Mouse (Mus musculus) left cerebral cortex, postnatal 25 days (tissue): ENCODE measurements at regions not wholly inside any gene's neighbourhood (a gene's known extent, or its start where the extent isn't known, plus 50 kb on each side); places are given as distances from the start of the nearest gene placed in this dataset.

Source experiments
- DNase-seq, 2 experiments: peaks; one replicate each; pipeline ENCODE4 v3.0.0; 2022; ENCODE audit warnings: low spot score in 2 of 2, mixed read lengths in 1 of 2
- intact Hi-C: fragments of 180-260 bp; cut with DNase I; formaldehyde crosslinking; loops from one replicate; pipeline ENCODE4 v1.15.1; 2025

DNA sequence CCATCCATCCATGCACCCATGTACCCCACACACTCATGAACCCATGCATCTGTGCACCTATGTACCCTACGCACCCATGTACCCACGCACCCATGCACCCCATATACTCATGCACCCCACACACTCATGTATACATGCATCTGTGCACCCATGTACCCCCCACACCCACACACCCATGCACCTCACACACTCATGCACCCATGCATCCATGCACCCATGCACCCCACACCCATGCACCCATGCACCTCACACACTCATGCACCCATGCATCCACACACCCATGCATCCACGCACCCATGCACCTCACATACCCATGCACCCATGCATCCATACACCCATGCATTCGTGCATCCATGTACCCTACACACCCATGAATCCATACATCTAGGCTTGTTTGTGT lies 63.6 kb downstream of the 4930564D02Rik start:
- no peak for DNase-seq
- intact Hi-C loops, result no loop called here

DNA sequence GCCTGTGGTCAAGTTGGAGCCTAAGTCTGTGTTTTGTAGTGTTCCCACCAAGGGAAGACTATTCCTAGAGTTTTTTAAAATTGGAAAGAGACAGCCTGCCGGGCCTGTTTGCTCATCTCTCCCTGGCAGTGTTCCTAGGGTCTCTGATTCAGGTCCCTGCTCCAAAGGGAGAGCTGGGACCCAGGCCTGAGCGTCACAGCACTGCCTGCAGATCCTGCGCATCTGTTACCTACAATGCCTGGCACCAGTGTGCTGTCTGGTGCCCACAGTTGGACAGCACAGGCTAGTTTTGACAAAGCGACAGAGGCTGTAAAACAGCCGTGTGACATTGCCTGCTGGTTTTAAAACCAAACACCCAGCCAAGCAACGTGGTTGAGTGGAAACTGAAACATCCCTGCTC lies 64.4 kb downstream of the 4930564D02Rik start:
- DNase-seq, result no peak
- intact Hi-C loops, result no loop called here

DNA sequence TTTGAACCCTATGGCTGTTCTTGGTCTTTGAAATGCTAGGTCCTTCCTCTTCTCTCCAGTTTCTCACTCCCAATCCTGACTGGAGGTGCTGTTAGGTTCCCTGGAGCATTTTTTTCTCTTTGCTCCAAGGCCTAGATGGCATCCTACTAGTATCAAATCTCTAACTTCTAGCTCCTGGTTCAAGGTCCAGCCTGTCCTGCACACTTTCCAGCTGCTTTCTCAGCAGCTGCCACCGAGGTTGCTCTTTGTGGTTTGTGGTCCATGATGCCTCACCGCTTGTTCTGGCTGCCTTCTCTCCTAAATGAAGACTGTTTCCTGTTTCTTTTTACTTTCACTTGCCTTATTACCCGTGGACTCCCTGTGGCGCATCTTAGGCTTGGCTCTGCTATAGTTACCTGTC lies 66.4 kb downstream of the 4930564D02Rik start:
- intact Hi-C loops, result no loop called here

DNA sequence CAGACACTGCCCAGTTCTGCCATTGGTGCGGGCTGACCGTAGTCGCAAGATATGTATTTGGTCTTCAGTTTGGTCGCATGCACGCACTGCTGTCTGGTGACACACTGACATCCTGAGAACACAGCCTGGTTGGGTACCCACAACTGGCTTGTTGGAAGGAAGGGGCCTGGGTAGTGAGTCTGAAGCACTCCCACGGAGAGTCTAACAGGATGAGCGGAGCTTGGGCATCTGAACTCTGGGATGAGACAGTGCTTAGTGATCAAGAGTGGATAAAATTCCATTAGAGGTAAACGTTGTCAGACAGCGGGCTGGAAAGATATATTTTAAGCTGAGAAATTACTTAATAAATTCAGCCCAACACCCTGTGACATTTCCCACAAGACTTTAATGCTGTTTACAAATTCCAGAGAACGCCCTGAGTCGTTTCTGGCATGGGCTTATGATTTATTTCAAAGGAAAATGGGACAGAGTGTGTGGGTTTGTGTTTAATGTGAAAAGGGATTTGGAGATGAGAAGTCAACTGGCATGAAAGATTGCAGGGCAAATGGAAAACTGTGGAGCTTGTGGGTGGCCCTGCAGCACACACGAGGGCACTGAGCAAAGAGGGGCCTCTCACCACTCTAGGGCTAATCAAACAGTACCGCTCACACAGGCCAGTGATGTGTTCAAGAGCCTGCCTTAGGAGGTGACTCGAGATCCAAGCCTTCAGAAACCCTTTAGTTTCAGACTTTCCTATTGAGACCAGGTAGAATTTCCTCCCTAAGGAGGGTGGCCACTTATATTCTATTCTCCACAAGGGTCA lies 74.7 kb downstream of the 4930564D02Rik start:
- intact Hi-C loops, result no loop called here
- no peak for DNase-seq

More for the DNA sequence above, 66.4 kb downstream of the 4930564D02Rik start:
- no peak for DNase-seq

DNA sequence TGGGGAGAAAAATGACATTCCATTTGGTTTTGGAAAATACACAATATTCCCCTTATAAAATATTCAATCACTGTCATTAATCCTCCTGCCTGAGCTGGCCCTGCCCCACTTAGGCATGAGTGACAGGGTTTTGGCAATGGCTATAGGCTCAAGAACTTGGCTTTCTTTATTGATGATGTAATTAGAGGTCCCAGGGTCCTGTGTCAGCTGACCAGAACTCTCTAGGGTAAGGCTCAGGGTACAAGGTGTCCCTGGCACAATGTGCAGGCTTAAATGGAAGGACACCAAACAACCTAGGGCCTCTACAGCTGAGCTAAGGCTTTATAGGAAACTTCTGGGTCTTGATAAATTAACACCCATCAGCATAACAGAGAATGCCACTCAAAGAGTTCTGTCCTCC lies 76.0 kb downstream of the 4930564D02Rik start:
- no peak for DNase-seq
- intact Hi-C loops, result no loop called here

DNA sequence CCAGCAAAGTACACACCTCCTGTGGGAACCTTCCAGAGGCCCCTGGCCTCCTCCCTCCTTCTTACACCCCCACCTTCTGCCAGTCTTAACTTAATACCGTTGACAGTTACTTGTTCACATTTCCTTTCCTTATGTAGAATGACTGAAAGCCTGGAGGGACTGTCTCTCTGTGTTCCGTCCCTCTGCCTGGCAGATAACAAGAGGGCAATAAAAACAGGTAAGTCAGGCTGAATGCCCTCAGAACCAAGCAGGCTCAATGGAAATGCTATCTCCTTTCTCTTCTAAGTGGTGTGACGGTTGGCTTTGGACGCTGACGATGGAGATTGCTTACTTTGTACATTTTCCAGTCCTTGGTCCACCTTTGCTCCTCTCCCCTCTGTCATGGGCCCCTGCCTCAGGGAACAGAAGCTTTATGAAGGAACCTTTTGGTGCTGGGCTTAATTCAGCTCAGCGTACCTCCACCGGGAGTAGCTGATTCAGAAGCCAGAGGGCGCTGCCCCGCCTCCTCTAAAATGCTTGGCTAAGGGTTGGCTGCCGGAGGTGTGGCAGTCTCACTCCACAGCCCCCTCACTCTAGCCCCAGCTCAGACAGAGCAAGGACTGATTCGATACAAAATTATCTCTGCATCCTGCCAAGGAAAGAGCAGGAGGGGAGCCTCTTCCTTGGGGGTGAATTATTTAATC lies 85.0 kb downstream of the 4930564D02Rik start:
- peak; percentile 51 to 56 for DNase-seq
- intact Hi-C loops, result loop anchor here (5.0 kb wide), 1 partner anchor 301 kb away; the partner anchor contains the start of gene Kcnd3

DNA sequence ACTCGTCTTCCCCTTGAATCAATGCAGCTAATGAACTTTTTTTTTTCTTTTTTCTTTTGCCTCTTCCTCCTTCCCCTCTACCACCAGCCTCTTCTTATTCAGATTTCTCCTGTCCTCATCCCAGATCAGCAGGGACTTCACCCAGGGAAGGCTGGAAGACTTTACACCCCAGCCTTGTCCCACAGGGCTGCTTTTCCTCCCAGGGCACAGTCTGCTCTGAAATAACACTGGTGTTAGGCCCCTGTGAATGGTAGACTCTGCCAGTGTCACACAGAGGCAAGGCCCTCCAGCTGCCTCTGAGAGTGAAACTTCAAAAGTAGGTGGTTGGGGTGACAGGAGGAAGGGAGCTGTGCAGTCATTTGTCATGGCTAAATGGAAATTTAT lies 85.5 kb downstream of the 4930564D02Rik start:
- DNase-seq, result no peak
- intact Hi-C loops, result loop anchor here (5.0 kb wide), 1 partner anchor 300 kb away; the partner anchor contains the start of gene Kcnd3

DNA sequence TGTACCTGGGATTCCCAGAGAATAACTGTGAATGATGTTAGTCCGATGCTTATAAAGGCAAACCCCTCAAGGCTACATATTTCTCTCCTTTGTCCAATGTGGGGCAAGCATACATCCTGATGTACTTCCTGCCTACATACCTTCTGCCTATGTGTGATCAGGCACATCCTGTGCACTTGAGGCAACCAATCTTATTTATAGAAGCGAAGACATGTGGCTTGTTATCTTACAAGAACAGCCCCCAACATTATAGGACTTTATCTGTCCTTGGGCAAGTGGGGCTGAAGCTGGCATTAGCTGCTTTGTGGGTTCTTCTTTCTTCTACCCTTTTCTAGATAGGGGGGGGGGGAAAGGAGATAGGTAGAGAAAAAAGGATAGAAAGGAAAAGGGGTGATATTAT lies 91.7 kb downstream of the 4930564D02Rik start:
- intact Hi-C loops, result no loop called here
- peak in 1 of 2 experiments; percentile 70 for DNase-seq

DNA sequence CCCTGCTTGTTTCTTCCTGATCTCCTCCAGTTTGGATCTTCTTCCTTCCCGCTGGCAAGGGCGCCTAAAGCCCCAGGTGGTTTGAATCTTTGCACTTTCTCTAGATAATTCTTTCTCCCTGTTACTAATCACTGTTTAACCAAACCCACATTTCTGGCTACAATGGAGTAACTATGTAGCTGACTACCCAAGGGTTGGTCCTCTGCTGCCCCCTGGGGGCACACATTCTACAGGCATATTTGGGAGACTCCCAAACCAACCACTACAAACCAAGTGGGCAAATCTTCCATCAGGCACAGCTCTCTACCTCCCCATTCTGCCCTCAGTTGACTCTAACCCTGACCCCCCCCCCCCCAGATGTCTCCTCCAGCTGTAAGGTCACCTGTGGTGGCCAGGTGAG lies 98.7 kb downstream of the 4930564D02Rik start:
- intact Hi-C loops, result no loop called here
- DNase-seq, result peak; percentile 45 to 63

DNA sequence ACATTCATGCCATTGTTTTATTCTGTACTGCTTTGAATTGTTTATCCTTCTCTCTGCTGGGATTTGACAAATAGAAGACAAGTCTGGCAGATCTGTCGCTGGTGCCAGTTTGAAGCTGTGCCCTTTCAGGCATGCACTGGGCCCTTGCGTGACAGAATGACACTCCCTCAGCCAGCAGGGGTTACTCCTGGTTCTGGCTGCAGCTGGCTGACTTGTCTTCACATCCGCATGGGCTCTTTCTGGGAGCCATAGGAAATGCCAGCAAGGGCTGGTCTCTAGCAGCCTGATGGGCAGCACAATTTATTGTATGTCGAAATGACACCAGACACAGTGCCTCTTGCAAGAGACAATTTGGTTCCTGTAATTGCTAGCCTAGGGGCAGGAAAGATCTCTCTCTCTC lies 102.5 kb downstream of the 4930564D02Rik start:
- no peak for DNase-seq
- intact Hi-C loops, result no loop called here

DNA sequence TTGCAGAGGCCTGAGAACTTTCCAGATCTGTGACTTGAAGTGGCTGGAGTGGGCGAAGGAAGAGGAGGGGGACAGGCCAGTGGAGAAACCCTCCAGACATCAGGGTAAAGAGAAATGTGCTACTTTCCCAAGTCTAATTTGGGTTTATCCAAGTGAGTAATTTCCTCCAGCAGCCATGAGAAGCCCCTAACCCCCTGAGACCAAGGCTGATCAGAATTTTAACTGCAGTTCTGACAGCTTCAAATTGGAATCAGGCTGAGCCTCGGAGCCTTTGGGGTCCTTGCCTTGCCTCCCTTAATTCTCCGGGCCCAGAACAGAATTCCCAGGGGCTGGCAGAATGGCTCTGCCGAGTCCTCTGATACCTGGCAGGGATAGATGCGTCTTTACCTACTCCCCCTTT lies 104.9 kb downstream of the 4930564D02Rik start:
- no peak for DNase-seq
- intact Hi-C loops, result no loop called here

DNA sequence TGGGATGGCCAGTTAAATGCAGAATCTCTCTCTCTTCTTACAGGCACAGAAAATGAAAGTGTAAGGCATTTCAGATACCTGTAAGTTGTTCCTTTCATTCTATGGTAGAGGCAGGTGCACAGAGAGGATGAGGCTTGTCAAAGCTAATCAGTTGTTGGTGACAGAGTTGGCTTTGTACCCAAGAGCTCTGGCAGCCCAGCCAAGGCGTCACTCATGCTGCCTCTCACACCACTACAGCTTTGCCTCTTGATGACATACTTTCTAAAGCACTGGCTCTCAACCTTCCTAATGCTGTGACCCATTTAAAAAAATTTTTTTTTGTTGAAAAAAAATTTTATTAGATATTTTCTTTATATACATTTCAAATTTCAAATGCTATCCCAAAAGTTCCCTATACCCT lies 105.4 kb downstream of the 4930564D02Rik start:
- intact Hi-C loops, result no loop called here
- no peak for DNase-seq

DNA sequence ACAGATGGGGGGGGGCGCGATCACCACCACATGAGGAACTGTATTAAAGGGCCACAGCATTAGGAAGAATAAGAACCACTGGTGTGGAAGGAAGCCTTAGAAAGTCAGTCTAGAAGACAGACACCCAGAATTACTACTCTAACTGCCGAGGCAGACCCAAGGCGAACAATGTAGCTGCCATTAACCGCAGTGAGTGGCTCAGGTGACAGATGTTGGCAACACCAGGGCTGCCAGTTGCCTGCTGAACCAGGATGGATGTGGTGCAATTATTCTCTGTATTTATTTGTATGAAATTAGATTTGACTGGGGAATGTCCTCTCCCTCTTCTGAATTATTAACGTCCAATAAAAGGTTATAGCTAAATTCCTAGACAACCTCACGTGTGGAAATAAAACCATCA lies 124.7 kb downstream of the 4930564D02Rik start:
- DNase-seq, result no peak
- intact Hi-C loops, result no loop called here

DNA sequence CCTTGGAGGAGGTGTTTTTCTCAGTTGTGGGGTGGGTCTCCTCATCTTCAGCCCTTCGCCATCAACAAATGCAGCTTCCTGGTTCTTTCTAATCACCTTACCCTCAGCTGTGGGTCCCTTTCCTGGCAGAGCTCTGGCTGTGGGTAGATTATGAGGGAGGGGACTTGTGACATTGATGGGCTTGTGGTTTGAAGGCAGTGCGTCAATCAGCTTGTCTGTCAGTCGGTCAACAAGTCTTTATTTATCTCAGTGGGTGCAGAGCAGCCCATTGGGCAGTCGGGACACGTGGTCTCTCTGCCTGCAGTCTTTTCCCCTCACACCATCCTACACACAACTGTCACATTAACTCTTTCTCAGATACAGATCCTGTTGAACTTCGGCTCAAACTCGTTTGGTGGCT lies 125.2 kb downstream of the 4930564D02Rik start:
- intact Hi-C loops, result no loop called here
- peak in 1 of 2 experiments; percentile 54 for DNase-seq

DNA sequence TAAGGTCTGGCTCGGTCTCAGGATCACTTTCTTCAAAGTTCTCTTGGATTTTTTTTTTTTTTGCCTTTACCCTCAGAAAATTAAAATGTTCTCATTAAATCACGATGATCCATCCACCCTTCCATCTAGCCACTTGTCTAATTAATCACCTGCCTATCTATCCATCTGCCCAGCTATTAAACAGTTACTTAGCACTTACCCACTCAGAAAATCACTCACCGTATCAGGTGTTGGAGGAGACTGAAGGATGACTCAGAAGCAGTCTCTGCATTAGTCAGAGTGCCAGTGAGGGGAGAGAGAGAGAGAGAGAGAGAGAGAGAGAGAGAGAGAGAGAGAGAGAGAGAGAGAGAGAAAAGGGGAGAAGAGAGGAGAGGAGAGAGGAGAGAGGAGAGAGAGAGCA lies 134.1 kb downstream of the 4930564D02Rik start:
- intact Hi-C loops, result no loop called here
- DNase-seq, result no peak

DNA sequence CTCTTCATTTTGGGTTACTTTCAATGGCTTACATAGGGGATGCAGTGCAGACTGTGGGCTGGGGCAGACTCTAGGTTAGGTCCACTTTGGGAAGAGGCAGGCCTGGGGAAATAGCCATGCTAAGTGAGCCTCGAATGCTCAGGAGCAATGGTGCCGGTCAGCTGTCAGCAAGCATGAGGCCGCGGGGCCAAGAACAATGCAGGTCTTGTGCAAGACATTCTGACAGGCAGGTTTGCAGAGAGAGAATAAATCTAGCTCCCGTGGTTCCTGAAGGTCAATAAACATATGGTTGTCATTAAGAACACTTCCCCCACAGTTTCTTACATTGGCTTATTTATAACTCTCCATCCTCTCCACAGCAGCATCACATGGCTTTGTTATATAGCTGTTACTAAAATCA lies 142.5 kb downstream of the 4930564D02Rik start:
- no peak for DNase-seq

DNA sequence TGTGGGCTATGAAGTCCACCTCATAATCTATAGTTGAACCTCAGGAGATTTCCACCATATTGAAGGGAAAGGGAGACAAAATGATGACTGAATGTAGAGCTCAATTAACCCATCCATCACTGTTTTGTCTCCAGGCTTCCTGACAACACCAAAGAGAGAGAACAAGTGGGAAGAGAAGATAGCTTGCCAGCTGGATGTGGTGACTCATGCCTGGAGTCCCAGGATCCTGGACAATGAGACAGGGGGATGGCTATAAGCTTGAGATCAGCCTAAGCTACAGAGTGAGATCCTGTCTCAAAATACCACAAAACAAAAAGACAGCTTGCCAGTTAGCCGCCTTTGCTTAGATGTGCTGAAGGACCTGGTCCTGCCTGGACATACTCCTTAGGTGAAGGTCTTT lies 144.4 kb downstream of the 4930564D02Rik start:
- DNase-seq, result peak in 1 of 2 experiments; percentile 76
- intact Hi-C loops, result no loop called here

More for the DNA sequence above, 142.5 kb downstream of the 4930564D02Rik start:
- intact Hi-C loops, result no loop called here

DNA sequence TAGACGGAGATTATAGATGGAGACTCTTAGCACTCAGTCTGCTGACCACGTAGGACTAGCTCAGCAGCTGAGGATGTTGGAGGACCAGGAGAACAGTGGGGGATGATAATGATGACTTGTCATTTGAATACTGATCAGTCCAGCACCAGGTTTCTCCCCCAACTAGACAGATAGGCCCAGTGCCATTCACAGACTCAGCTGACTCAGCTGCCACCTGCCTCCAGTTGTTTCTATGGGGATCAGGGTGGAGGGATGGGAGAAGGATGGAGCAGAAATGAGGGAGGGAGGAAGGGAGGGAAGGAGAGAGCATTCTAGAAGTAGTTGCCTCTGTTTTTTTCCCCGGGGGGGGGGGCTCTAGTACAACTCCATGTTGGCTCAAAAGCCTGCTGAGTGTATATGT lies 145.1 kb downstream of the 4930564D02Rik start:
- intact Hi-C loops, result no loop called here
- DNase-seq, result peak in 1 of 2 experiments; percentile 30

DNA sequence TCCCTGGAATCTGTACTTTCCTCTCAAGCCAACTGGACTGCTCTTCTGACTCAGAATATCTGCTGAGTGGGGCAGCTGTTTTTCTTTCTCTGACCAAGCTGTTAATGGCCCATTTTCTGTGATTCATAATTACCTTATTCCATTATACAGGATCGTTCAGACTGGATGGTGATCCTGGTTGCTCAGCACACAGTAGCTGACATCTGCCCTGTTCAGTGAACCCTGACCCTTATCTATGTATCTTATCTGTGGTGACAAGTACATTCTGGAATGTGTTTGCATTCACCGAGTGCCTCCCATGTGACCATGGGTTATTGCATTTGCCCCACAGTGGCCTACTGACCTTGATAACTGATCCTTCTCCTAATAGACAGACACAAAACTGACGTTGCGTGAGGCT lies 148.2 kb downstream of the 4930564D02Rik start:
- intact Hi-C loops, result no loop called here
- no peak for DNase-seq

DNA sequence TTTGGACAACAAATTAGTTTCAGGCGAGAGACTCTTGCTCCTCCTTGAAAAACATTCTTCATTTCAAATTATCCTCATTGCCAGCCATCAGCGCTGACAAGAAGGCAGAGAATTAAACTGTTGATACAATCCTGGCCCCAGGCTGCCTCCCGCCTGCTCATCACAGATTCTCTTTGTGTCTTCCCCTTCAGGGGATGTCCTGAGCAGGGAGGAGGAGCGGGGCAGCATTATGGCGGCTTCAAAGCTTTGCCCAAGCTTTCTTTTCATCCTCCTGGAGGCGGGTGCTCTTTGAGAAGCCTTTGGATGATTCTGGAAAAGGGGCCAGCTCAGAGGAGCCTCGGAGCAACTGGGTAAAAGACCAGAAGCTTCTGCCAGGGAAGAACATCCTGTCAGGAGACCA lies 149.1 kb downstream of the 4930564D02Rik start:
- intact Hi-C loops, result no loop called here
- DNase-seq, result no peak

DNA sequence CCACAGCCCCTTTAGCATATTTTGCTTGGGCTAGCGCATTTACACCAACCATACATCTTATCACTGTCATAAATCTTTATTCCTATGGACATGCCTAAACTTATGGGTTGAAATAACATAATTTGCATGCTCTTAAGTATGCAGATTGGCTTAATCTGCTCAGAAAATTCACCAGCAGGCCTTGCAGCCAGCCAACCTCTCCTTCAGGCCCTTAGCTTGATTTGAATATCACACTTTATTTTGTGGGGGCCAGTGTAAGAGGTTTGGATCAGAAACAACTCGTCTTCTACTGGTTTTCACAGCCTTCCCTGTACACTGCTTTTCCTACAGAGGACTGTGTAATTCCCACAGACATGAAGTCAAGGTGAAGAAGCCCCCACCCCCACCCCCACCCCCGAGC lies 153.0 kb downstream of the 4930564D02Rik start:
- DNase-seq, result peak in 1 of 2 experiments; percentile 68
- intact Hi-C loops, result loop anchor here (5.0 kb wide), 1 partner anchor 233 kb away; the partner anchor contains the start of gene Kcnd3
